Mouse (Mus musculus): Measurements from ENCODE around the gene Angel1. TPM values are rescaled to one million over a fixed set of nuclear protein-coding genes. Genes with fewer than 3 reads are reported as not detected.

Gene Angel1
- polyA plus RNA-seq, 1 experiment from 2014 or later, result 9.6 TPM

DNA sequence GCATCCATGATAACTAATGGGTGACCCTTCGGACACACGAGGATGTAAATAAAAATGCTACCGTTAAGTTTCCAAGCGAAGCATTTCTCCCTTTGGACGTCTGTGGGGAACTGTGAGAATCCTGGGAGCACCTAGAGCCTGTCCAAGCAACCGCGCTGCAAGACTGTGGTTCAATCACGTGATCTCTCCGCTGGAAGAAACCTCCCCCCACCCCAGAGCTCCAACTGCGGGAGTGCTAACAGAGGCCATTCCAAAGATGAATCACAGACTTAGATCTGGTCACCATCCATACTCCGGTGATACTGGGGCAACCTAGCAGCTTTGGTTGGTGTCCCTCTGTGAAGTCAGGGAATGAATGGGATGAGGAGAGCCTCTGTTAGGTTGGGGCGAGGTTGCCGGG is 34.8 kb upstream of the Angel1 start:
- no peaks in the 10 kb centered on the region for H3K36me3 ChIP-seq
- no peak overlapping the region for H3K4me2 ChIP-seq
- H3K9me3 ChIP-seq, result no peaks in the 10 kb centered on the region
- 68% methylated on average over 13 of the region's 13 CpGs for WGBS
- H3K4me3 ChIP-seq, result no peak overlapping the region
- no peak overlapping the region for H3K9ac ChIP-seq
- H3K27me3 ChIP-seq, result no peaks in the 10 kb centered on the region
- no peak for ATAC-seq (ENCODE audit: insufficient number of reproducible peaks, low FRiP score, low TSS enrichment, low read depth)
- no peak overlapping the region for H3K27ac ChIP-seq
- no peaks in the 10 kb centered on the region for H3K4me1 ChIP-seq

DNA sequence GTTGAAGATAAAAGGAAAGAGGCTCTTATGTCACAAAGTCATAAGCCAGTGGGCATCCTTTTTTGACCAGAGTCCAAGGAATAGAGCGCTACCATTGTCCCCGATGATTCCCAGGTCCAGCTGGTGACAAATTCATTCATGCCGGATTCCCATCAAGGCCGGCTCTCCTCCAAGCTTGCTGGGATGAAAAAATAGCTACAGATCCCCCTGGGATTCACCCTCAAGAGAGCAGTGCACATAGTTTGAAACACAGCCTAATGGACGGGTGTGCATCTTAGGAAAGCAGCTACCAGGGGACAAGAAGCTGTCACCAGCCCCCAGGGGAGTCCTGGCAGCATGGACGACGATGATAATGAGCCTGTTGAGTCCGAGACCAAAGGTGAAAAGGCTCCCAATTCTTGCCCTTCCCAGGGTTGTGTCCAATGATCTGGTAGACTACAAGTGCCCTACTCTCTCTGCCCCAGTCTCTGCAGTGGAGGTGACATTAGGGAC is 8.1 kb upstream of the Angel1 start, which contains the start of gene Lrrc74a:
Gene Lrrc74a (plus strand): TSS at position 51 of the 492 bp plus-strand sequence.
- Histone ChIP-seq H3K27me3 (no peaks in the 10 kb centered on the region), H3K36me3 (no peaks in the 10 kb centered on the region), H3K4me3 (no peak within 1 kb of the TSS), H3K9me3 (no peaks in the 10 kb centered on the region), H3K4me2 (no peak within 1 kb of the TSS), H3K4me1 (no peaks in the 10 kb centered on the region), H3K9ac (no peak within 1 kb of the TSS), H3K27ac (no peak within 1 kb of the TSS)
- ATAC-seq (ENCODE audit: insufficient number of reproducible peaks, low FRiP score, low TSS enrichment, low read depth), result no peak
- WGBS, result 80% methylated on average over 8 of the region's 8 CpGs

DNA sequence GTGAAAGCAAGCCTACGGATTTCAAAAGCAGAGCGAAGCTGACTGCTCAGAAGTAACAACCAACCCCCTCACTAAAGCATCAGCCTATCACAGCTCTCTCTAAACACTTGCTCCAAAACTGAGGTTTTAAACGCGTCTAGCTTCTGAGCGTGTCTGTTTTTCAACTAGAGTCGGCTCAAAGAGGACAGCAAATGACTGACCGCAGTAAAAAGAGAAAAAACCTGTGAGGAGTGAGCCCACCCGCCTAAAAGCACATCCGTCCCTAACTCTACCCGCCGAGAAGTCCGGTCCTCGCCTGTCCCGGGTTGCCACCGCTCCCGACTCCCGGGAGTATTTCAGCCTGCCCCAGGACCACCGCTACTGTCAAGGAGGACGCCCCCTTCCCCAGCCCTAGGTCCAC is 554 bp downstream of the Angel1 start:
- peak overlapping the region; percentile 84 for H3K4me3 ChIP-seq
- WGBS, result under 1% methylated on average over 19 of the region's 19 CpGs
- peaks cover 7% of the 10 kb centered on the region for H3K4me1 ChIP-seq
- H3K9me3 ChIP-seq, result no peaks in the 10 kb centered on the region
- peak overlapping the region; percentile 65 for H3K9ac ChIP-seq
- no peak for ATAC-seq (ENCODE audit: insufficient number of reproducible peaks, low FRiP score, low TSS enrichment, low read depth)
- H3K4me2 ChIP-seq, result peak overlapping the region; percentile 96
- H3K27me3 ChIP-seq, result no peaks in the 10 kb centered on the region
- no peaks in the 10 kb centered on the region for H3K36me3 ChIP-seq
- H3K27ac ChIP-seq, result peak overlapping the region; percentile 68

DNA sequence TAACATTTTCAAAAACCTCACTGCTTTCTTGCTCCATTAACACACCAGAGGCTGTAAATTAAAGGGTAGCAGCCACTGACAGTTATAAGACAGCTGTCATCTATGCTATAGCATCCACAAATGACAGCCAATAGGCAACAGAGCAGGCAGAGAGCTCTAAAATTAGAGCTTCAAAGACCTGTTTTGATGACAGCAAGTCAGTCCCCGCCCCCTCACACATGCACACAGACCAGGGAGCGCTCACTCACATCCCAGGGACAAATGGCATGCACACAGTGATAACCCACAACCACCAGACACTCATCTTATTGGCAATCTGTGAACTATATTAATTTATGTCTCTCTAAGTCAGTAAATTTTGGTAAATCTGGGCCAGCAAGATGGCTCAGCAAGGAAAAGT is 2.0 kb downstream of the Angel1 start:
- H3K9me3 ChIP-seq, result no peaks in the 10 kb centered on the region
- 59% methylated on average over 2 of the region's 2 CpGs for WGBS
- no peak overlapping the region for H3K4me3 ChIP-seq
- H3K27ac ChIP-seq, result no peak overlapping the region
- no peak overlapping the region for H3K9ac ChIP-seq
- H3K36me3 ChIP-seq, result no peaks in the 10 kb centered on the region
- H3K27me3 ChIP-seq, result no peaks in the 10 kb centered on the region
- ATAC-seq (ENCODE audit: insufficient number of reproducible peaks, low FRiP score, low TSS enrichment, low read depth), result no peak
- no peak overlapping the region for H3K4me2 ChIP-seq
- H3K4me1 ChIP-seq, result peaks cover 7% of the 10 kb centered on the region

DNA sequence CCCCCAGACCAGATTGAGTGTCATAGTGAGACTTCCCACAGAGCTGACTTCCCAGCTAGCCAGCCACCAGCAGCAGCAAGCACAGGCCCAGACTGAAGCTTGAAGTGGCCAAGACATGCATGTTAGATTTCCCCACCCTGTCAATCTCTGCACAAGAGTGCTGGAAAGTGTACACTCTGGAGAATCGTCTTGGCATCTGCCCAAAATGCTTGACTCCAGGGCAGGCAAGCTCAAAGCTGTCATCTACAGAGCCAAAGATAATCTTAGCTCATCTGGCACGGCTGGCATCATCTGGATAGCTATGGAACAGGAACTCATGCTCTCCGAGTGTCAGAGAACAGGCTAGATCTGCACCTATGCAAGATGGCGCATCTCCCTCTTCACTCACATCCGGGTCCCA is 4.8 kb downstream of the Angel1 start:
- ATAC-seq (ENCODE audit: insufficient number of reproducible peaks, low FRiP score, low TSS enrichment, low read depth), result no peak
- WGBS, result 75% methylated on average over 5 of the region's 5 CpGs
- no peak overlapping the region for H3K27ac ChIP-seq

DNA sequence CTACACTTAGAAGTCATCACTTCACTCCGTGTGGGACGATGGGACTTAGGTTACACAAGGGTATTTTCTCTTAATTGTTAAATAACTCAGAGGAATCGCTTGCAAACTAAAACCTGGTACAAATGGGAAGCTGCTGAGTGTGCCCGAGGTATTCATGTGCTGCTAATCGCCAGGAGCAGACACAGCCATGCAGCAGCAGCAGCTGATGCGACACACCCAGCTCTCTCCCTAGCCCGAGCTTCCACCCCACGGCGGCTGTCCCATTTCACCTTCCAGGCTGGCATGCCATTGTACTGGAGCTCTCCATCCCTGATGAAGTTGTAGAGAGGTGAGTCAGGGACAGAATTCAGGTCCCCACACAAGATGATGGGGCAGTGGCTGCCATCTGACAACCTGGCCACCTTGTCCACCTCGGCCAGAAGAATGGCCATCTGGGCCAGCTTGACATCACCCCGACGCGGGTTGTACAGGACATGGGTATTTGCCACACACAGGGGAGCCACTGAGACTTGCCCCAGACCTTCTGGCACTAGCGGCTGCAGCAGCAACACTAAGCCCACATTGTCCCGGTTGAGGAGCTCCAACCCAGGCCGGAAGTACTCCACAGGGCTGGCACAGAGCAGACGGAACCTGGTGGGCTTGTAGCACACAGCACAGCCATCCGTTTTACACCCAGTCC is 6.2 kb downstream of the Angel1 start:
- no peaks in the 10 kb centered on the region for H3K9me3 ChIP-seq
- WGBS, result 67% methylated on average over 18 of the region's 18 CpGs
- H3K4me1 ChIP-seq, result peaks cover 5% of the 10 kb centered on the region; the same call in 1 of the 2 replicates
- peaks cover 11% of the 10 kb centered on the region; the same call in 1 of the 2 replicates for H3K36me3 ChIP-seq
- H3K27me3 ChIP-seq, result no peaks in the 10 kb centered on the region
- no peak overlapping the region for H3K4me2 ChIP-seq
- ATAC-seq (ENCODE audit: insufficient number of reproducible peaks, low FRiP score, low TSS enrichment, low read depth), result no peak
- H3K4me3 ChIP-seq, result no peak overlapping the region
- no peak overlapping the region for H3K27ac ChIP-seq
- H3K9ac ChIP-seq, result no peak overlapping the region

More for the DNA sequence above, 4.8 kb downstream of the Angel1 start:
- H3K4me2 ChIP-seq, result no peak overlapping the region
- no peaks in the 10 kb centered on the region for H3K27me3 ChIP-seq
- H3K9ac ChIP-seq, result no peak overlapping the region
- no peak overlapping the region for H3K4me3 ChIP-seq
- H3K9me3 ChIP-seq, result no peaks in the 10 kb centered on the region
- H3K4me1 ChIP-seq, result peaks cover 7% of the 10 kb centered on the region
- H3K36me3 ChIP-seq, result peaks cover 8% of the 10 kb centered on the region; the same call in 1 of the 2 replicates

DNA sequence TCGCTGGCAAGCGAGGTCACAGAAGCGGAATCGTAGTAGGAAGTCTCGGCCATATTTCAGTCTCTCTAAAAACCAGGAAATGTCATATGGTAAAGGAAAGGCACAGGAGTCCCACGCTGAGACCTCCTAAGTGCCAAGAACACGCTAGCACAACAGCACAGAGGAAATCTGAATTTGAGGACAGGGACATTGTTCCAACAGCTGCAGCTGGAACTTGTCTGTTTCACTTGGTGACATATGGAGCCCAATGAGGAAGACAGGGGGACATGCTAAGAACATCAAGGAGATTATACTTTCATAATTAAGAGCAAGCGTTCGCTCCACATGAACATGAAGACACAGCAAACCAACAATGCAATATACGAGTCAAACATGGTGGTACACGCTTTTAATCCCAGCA is 9.3 kb downstream of the Angel1 start:
- no peak overlapping the region for H3K9ac ChIP-seq
- H3K27ac ChIP-seq, result no peak overlapping the region
- peaks cover 15% of the 10 kb centered on the region; the same call in 1 of the 2 replicates for H3K36me3 ChIP-seq
- peaks cover 5% of the 10 kb centered on the region; the same call in 1 of the 2 replicates for H3K4me1 ChIP-seq
- no peak overlapping the region for H3K4me3 ChIP-seq
- ATAC-seq (ENCODE audit: insufficient number of reproducible peaks, low FRiP score, low TSS enrichment, low read depth), result no peak
- 89% methylated on average over 11 of the region's 11 CpGs for WGBS
- no peaks in the 10 kb centered on the region for H3K27me3 ChIP-seq
- H3K9me3 ChIP-seq, result no peaks in the 10 kb centered on the region
- H3K4me2 ChIP-seq, result no peak overlapping the region

DNA sequence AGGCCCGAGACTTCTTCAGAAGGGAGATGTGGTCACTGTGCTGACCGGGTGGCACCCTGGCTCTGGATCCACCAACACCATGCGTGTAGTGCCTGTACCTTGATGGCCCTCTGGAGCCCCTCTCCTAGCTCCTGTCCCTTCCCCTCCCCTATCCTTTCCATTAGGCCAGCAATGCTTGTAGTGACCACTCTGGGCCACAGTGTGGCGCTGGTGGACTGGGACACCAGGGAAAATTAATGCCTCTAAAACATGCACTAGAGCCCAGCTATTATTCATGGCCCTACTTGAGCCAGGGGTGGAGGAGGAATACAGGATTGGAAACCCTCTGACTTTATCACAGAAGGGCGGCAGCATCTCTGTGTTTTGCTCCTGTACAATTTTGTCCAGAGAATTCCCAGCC is 10.9 kb downstream of the Angel1 start:
- no peak overlapping the region for H3K4me3 ChIP-seq
- H3K36me3 ChIP-seq, result peaks cover 19% of the 10 kb centered on the region; the same call in 1 of the 2 replicates
- no peaks in the 10 kb centered on the region for H3K4me1 ChIP-seq
- no peak overlapping the region for H3K27ac ChIP-seq
- H3K9ac ChIP-seq, result no peak overlapping the region
- WGBS, result 48% methylated on average over 5 of the region's 5 CpGs
- no peaks in the 10 kb centered on the region for H3K27me3 ChIP-seq
- no peak overlapping the region for H3K4me2 ChIP-seq
- no peak for ATAC-seq (ENCODE audit: insufficient number of reproducible peaks, low FRiP score, low TSS enrichment, low read depth)
- H3K9me3 ChIP-seq, result no peaks in the 10 kb centered on the region

DNA sequence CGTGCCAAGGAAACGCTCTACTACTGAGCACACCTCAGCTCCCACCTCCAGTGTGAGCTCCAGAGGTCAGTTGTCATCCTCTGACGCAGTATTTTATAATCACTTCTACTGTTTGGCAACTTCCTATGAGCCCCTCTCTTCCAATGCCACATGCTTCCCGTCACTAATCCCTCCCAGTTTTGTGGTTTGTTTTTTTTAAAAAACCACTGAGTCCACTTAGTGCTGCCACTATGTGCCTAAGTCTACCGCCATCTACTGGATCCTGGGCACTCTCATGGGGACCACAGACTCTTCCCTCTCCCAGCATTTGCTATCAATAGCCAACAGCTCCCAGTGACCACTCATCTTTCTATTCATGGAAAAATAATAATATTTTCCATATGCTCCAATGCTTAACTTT is 12.2 kb downstream of the Angel1 start:
- 70% methylated on average over 5 of the region's 5 CpGs for WGBS
- no peak overlapping the region for H3K27ac ChIP-seq
- no peaks in the 10 kb centered on the region for H3K9me3 ChIP-seq
- no peaks in the 10 kb centered on the region for H3K4me1 ChIP-seq
- no peak overlapping the region for H3K4me3 ChIP-seq
- no peak overlapping the region for H3K9ac ChIP-seq
- no peak for ATAC-seq (ENCODE audit: insufficient number of reproducible peaks, low FRiP score, low TSS enrichment, low read depth)
- H3K27me3 ChIP-seq, result no peaks in the 10 kb centered on the region
- no peak overlapping the region for H3K4me2 ChIP-seq
- H3K36me3 ChIP-seq, result peaks cover 19% of the 10 kb centered on the region; the same call in 1 of the 2 replicates

DNA sequence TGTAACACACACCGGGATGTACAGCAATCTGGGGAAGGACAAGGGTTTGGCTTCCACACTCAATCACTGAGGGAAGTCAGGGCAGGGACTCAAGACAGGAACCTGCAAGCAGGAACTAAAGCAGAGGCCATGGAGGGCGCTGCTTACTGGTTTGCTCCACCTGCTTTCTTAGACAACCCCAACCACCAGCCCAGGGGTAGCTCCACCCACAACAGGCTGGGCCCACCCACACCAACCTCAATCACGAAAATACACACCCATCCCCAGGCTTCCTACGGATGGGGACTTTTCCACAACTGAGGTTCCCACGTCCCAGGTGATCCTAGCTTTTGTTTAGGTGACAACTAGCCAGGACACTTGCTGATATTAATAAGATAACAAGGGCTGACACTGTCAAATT is 20.4 kb downstream of the Angel1 start:
- H3K36me3 ChIP-seq, result peaks cover 9% of the 10 kb centered on the region; the same call in 1 of the 2 replicates
- WGBS, result 74% methylated on average over 5 of the region's 5 CpGs
- H3K27me3 ChIP-seq, result no peaks in the 10 kb centered on the region
- peaks cover 3% of the 10 kb centered on the region; the same call in 1 of the 2 replicates for H3K4me1 ChIP-seq
- no peak for ATAC-seq (ENCODE audit: insufficient number of reproducible peaks, low FRiP score, low TSS enrichment, low read depth)
- no peak overlapping the region for H3K4me2 ChIP-seq
- no peaks in the 10 kb centered on the region for H3K9me3 ChIP-seq
- no peak overlapping the region for H3K27ac ChIP-seq
- no peak overlapping the region for H3K4me3 ChIP-seq
- H3K9ac ChIP-seq, result no peak overlapping the region

DNA sequence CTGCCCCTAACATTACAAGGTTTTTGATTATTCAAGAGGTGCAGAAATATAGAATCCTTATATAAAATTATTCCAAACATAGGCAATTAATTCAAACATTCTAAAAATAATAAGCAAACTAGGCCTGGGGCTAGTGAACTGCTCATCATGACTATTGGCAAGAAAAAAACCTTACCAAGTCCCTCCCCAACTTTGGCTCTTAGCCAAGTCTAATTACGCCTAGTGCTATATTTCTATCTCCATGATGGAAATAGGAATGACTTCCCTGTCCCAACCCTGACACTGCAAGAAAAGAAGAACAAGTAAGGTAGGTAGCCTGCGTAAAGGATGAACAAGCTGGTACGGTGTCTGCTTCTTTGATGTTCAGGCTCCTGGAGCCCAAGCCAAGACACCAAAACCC is 23.6 kb downstream of the Angel1 start:
- no peak overlapping the region for H3K4me3 ChIP-seq
- H3K27ac ChIP-seq, result no peak overlapping the region
- no peaks in the 10 kb centered on the region for H3K27me3 ChIP-seq
- H3K9me3 ChIP-seq, result no peaks in the 10 kb centered on the region
- 75% methylated on average over 3 of the region's 3 CpGs for WGBS
- no peak overlapping the region for H3K9ac ChIP-seq
- peaks cover 9% of the 10 kb centered on the region; the same call in 1 of the 2 replicates for H3K36me3 ChIP-seq
- ATAC-seq (ENCODE audit: insufficient number of reproducible peaks, low FRiP score, low TSS enrichment, low read depth), result no peak
- H3K4me1 ChIP-seq, result peaks cover 10% of the 10 kb centered on the region
- no peak overlapping the region for H3K4me2 ChIP-seq

DNA sequence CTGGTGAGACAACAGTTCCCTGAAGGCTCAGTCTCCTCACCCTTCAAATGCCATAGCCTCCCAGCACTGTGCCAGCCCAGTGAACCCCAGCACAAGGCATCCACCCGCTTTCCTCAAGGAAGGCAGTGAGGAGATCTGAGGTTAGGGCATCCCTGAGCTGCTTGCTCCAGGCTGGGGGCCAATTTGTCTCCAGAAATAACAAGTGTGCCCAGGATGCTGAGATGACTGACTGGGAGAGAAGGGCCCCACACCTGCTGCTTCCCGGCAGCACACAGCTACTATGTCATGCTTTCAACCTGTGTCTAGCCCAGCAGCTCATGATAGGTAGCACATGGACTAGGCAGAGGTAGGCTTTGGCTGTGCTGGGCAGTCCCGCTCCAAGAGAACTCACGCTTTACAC is 24.8 kb downstream of the Angel1 start:
- Histone ChIP-seq H3K9ac (no peak overlapping the region), H3K4me2 (no peak overlapping the region), H3K4me1 (peaks cover 10% of the 10 kb centered on the region), H3K27me3 (no peaks in the 10 kb centered on the region), H3K27ac (no peak overlapping the region), H3K36me3 (peaks cover 9% of the 10 kb centered on the region; the same call in 1 of the 2 replicates), H3K4me3 (no peak overlapping the region), H3K9me3 (no peaks in the 10 kb centered on the region)
- 86% methylated on average over 4 of the region's 4 CpGs for WGBS
- ATAC-seq (ENCODE audit: insufficient number of reproducible peaks, low FRiP score, low TSS enrichment, low read depth), result no peak
